Mouse (Mus musculus): Measurements from ENCODE around the gene Gcsh. TPM values are rescaled to one million over a fixed set of nuclear protein-coding genes. Genes with fewer than 3 reads are reported as not detected.

Gcsh gene
- total and polyA plus RNA-seq, 3 experiments: 77.1 to 137 TPM; not detected in 1

DNA sequence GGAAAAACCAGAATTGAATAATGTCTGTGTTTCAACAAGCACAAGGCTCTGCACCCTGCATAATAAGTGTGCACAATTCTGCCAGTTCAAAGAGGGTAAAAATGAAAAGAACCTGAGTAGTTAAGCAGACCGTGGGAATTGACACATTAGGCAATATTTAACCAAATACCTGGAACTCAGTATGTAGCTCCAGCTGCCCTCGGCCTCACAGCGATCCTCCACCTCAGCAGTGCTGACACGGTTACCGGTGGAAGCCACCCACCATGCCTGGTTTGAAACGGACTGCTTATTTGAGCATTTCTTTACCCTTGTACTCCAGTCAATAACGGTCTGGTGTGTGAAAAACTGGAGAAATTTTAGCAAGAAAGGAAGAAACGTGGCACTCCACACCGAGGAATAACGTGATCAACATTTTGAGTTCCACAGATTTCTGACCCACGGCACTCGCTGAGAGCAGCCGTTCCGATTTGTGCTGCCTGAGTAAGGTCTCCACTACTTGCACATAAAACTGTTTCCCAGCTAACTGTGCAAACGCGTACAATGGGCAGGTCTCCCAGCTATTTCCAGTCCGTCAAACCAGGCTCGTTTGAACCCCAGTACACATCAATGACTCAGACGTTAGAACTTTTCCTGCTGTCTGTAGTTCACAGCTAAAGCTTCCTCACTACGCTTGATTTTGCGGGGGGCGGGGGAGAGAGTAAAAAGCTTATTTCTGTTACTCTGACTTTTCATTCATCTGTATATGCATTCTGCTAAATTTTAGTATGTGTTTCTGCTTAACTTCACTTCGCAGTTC is 963 bp downstream of the Gcsh start:
- peaks cover 21% of the 10 kb centered on the region for H3K79me2 ChIP-seq (ENCODE audit: control insufficient read depth, insufficient read depth, low read length, poor library complexity)
- H3K27me3 ChIP-seq (ENCODE audit: control insufficient read depth in 1 of 2, insufficient read depth in 2 of 2, low read length in 2 of 2): no peaks in the 10 kb centered on the region; a peak in 1 of 4 replicates
- H3K9ac ChIP-seq (ENCODE audit: control insufficient read depth, low read depth, low read length, poor library complexity, severe bottlenecking): peak overlapping the region; percentile 80
- H3K27ac ChIP-seq (ENCODE audit: control insufficient read depth, low read depth, low read length): peak overlapping the region; percentile 45
- H3K4me1 ChIP-seq (ENCODE audit: control insufficient read depth in 1 of 2, insufficient read depth in 2 of 2, low read length in 2 of 2): peaks cover 0 to 17% of the 10 kb centered on the region in 2 experiments; a peak in 3 of 4 replicates
- peak; percentile 74 for DNase-seq (ENCODE audit: low read depth, low spot score)
- no peaks in the 10 kb centered on the region for H3K9me3 ChIP-seq (replicated peaks; ENCODE audit: insufficient read depth, low read length)
- peaks cover 0 to 4% of the 10 kb centered on the region in 2 experiments; a peak in 1 of 4 replicates for H3K36me3 ChIP-seq (ENCODE audit: control insufficient read depth in 1 of 2, insufficient read depth in 2 of 2, low read length in 2 of 2)
- H3K4me3 ChIP-seq (ENCODE audit: control insufficient read depth in 1 of 2, insufficient read depth in 1 of 2, low read depth in 2 of 2, low read length in 2 of 2): peak overlapping the region; percentile 61 to 80
- TF ChIP-seq ZC3H11A (IDR thresholded peaks at IDR 0.05; ENCODE audit: low read depth, low read length): no peak
- no peak for TF ChIP-seq NRF1 (IDR thresholded peaks at IDR 0.05; ENCODE audit: insufficient read depth, low read depth, low read length, poor library complexity, severe bottlenecking)
- no peak for TF ChIP-seq POLR2AphosphoS5 (IDR thresholded peaks at IDR 0.05; ENCODE audit: borderline replicate concordance, low read depth, low read length)
- TF ChIP-seq ZKSCAN1 (IDR thresholded peaks at IDR 0.05; ENCODE audit: low read depth, low read length): no peak
- no peak for TF ChIP-seq USF2 (IDR thresholded peaks at IDR 0.05; ENCODE audit: borderline replicate concordance in 1 of 2, insufficient read depth in 1 of 2, low read depth in 1 of 2, low read length in 2 of 2)
- TF ChIP-seq KAT2A (conservative IDR thresholded peaks at IDR 0.05; ENCODE audit: low read depth, low read length): 0 out of 2 replicates have a peak, but pooled peaks have one; percentile 14
- TF ChIP-seq ZNF384 (IDR thresholded peaks at IDR 0.05; ENCODE audit: low read depth, low read length): no peak
- no peak for TF ChIP-seq MAX (IDR thresholded peaks at IDR 0.05; ENCODE audit: low read length)
- TF ChIP-seq CHD1 (IDR thresholded peaks at IDR 0.05; ENCODE audit: low read depth, low read length): no peak
- TF ChIP-seq MYC (IDR thresholded peaks at IDR 0.05; ENCODE audit: low read depth, low read length): peak; percentile 53; the same call in 1 of the 2 replicates
- TF ChIP-seq HCFC1 (IDR thresholded peaks at IDR 0.05; ENCODE audit: low read depth, low read length): 0 out of 2 replicates have a peak, but pooled peaks have one; percentile 13
- no peak for TF ChIP-seq UBTF (IDR thresholded peaks at IDR 0.05; ENCODE audit: borderline replicate concordance, insufficient read depth, low read depth, low read length)
- no peak for TF ChIP-seq TAL1 (IDR thresholded peaks at IDR 0.05; ENCODE audit: low read length)
- no peak for TF ChIP-seq RCOR1 (IDR thresholded peaks at IDR 0.05; ENCODE audit: low read depth, low read length)
- peak; percentile 44; the same call in 1 of the 2 replicates for TF ChIP-seq MAZ (IDR thresholded peaks at IDR 0.05; ENCODE audit: low read depth, low read length)
- TF ChIP-seq GATA1 (IDR thresholded peaks at IDR 0.05; ENCODE audit: low read depth, low read length): no peak
- TF ChIP-seq GABPA (IDR thresholded peaks at IDR 0.05; ENCODE audit: low read depth, low read length): no peak
- no peak for TF ChIP-seq CHD2 (IDR thresholded peaks at IDR 0.05; ENCODE audit: low read length)
- no peak for TF ChIP-seq TBP (IDR thresholded peaks at IDR 0.05; ENCODE audit: low read depth, low read length)
- no peak for TF ChIP-seq RAD21 (IDR thresholded peaks at IDR 0.05; ENCODE audit: low read depth, low read length)
- TF ChIP-seq SIN3A (IDR thresholded peaks at IDR 0.05; ENCODE audit: low read length): no peak; the same call in none of the 2 replicates
- no peak for TF ChIP-seq CTCF (IDR thresholded peaks at IDR 0.05 in 2 of 3, conservative IDR thresholded peaks at IDR 0.05 in 1 of 3; ENCODE audit: control insufficient read depth in 1 of 3, insufficient read depth in 1 of 3, low read depth in 2 of 3, low read length in 3 of 3, poor library complexity in 1 of 3, severe bottlenecking in 1 of 3)
- no peak for TF ChIP-seq MXI1 (IDR thresholded peaks at IDR 0.05; ENCODE audit: low read depth, low read length)
- TF ChIP-seq BHLHE40 (IDR thresholded peaks at IDR 0.05; ENCODE audit: borderline replicate concordance, low read depth, low read length): no peak
- no peak for TF ChIP-seq POLR2AphosphoS2 (IDR thresholded peaks at IDR 0.05; ENCODE audit: low read length)
- TF ChIP-seq EP300 (IDR thresholded peaks at IDR 0.05; ENCODE audit: low read depth in 1 of 2, low read length in 2 of 2): no peak
- no peak for TF ChIP-seq ETS1 (IDR thresholded peaks at IDR 0.05; ENCODE audit: low read depth, low read length)
- TF ChIP-seq ELF1 (IDR thresholded peaks at IDR 0.05; ENCODE audit: low read depth, low read length): no peak
- TF ChIP-seq SMC3 (IDR thresholded peaks at IDR 0.05; ENCODE audit: low read depth, low read length): no peak
- no peak for TF ChIP-seq MYB (IDR thresholded peaks at IDR 0.05; ENCODE audit: low read depth, low read length)
- TF ChIP-seq POLR2A (IDR thresholded peaks at IDR 0.05; ENCODE audit: control insufficient read depth in 1 of 2, insufficient read depth in 1 of 2, low read depth in 1 of 2, low read length in 2 of 2, poor library complexity in 1 of 2): no peak
- TF ChIP-seq JUND (IDR thresholded peaks at IDR 0.05; ENCODE audit: low read depth, low read length): no peak
- 0 out of 2 replicates have a peak, but pooled peaks have one; percentile 24 for TF ChIP-seq NELFE (IDR thresholded peaks at IDR 0.05; ENCODE audit: low read depth, low read length)
- TF ChIP-seq TCF12 (IDR thresholded peaks at IDR 0.05; ENCODE audit: low read depth, low read length): no peak
- TF ChIP-seq USF1 (IDR thresholded peaks at IDR 0.05; ENCODE audit: low read depth, low read length): no peak
- TF ChIP-seq MAFK (IDR thresholded peaks at IDR 0.05; ENCODE audit: borderline replicate concordance, low read depth, low read length): no peak

Measured in MEL (cell line).